Mouse (Mus musculus) embryonic facial prominence, embryonic 14.5 days (tissue): ENCODE measurements around the gene Iqcc. TPM values are rescaled to one million over a fixed set of nuclear protein-coding genes. Genes with fewer than 3 reads are reported as not detected.
A peak's percentile ranks its signal among the peaks of the same experiment; 100 is the strongest.

Experiments
- ATAC-seq: fragments of 200-750 bp; cut with Nextera tagmentation; 2 replicates; pipeline ENCODE4 v1.8.0; 2017; ENCODE audit warnings: low read depth, moderate number of reproducible peaks, moderate TSS enrichment
- DNase-seq: peaks from one replicate; pipeline ENCODE4 v3.0.0-alpha.2; 2015; ENCODE audit warnings: low spot score
- H3K27ac ChIP-seq: fragments of 300-500 bp; sonication (generic); replicated peaks from 2 replicates; pipeline ENCODE4 v1.5.1; 2014; ENCODE audit warnings: low read depth, mild to moderate bottlenecking, low read length, moderate library complexity
- H3K27me3 ChIP-seq: fragments of 300-500 bp; sonication (generic); replicated peaks from 2 replicates; pipeline ENCODE4 v1.6.1; 2014; ENCODE audit warnings: low read length; ENCODE audit not compliant: control insufficient read depth, insufficient read depth
- H3K36me3 ChIP-seq: fragments of 300-500 bp; sonication (generic); 2 replicates; pipeline ENCODE4 v1.6.1; 2014; ENCODE audit warnings: low read length, mixed read lengths; ENCODE audit not compliant: control insufficient read depth, insufficient read depth
- H3K4me1 ChIP-seq: fragments of 300-500 bp; sonication (generic); 2 replicates; pipeline ENCODE4 v1.6.1; 2014; ENCODE audit warnings: antibody characterized with exemption, low read length; ENCODE audit not compliant: control insufficient read depth, insufficient read depth
- H3K4me2 ChIP-seq: fragments of 300-500 bp; sonication (generic); 2 replicates; pipeline ENCODE4 v1.6.1; 2014; ENCODE audit warnings: low read depth, mild to moderate bottlenecking, low read length, moderate library complexity, mixed read lengths
- H3K4me3 ChIP-seq: fragments of 300-500 bp; sonication (generic); 2 replicates; pipeline ENCODE4 v1.5.1; 2014; ENCODE audit warnings: low read depth, mild to moderate bottlenecking, low read length
- H3K9ac ChIP-seq: fragments of 300-500 bp; sonication (generic); 2 replicates; pipeline ENCODE4 v1.6.1; 2014; ENCODE audit warnings: low read depth, mild to moderate bottlenecking, low read length, moderate library complexity, mixed read lengths
- H3K9me3 ChIP-seq: fragments of 300-500 bp; sonication (generic); 2 replicates; pipeline ENCODE4 v1.6.1; 2016; ENCODE audit warnings: low read length; ENCODE audit not compliant: control insufficient read depth
- WGBS: fragments of 180-500 bp; shearing (Covaris S2); extraction: QIAGEN DNeasy Blood & Tissue Kit; methylation state at CpG from one replicate; pipeline ENCODE4 v1.1.7; 2014; 5-methylcytosine and 5-hydroxymethylcytosine counted together
- polyA plus RNA-seq: library from polyadenylated mRNA; unstranded; fragments of >200 nt; fragmentation: Nextera tagmentation; extraction: Ambion mirVana; gene quantifications from 2 replicates; pipeline ENCODE4 v1.2.1, GENCODE M21; 2014

Iqcc gene
- 26.6 and 29.3 TPM in 2 replicates for polyA plus RNA-seq

- Histone ChIP-seq H3K27ac (peak within 1 kb of the TSS; percentile 92), H3K4me2 (peak within 1 kb of the TSS; percentile 61), H3K4me1 (peaks cover 11% of the 10 kb centered on the region; the same call in 1 of the 2 replicates), H3K36me3 (peaks cover 23% of the 10 kb centered on the region), H3K27me3 (no peaks in the 10 kb centered on the region), H3K4me3 (peak within 1 kb of the TSS; percentile 74), H3K9me3 (no peaks in the 10 kb centered on the region), H3K9ac (peak within 1 kb of the TSS; percentile 87)
- 4% methylated on average over 39 of the region's 44 CpGs for WGBS
- peak; percentile 98 for DNase-seq
- peak; percentile 94 for ATAC-seq
Measured at GRCm38 (mm10) chr4:129618786-129619691, at the start of gene Iqcc. Gene Iqcc, minus strand, starts transcription at chr4:129619099.

DNA sequence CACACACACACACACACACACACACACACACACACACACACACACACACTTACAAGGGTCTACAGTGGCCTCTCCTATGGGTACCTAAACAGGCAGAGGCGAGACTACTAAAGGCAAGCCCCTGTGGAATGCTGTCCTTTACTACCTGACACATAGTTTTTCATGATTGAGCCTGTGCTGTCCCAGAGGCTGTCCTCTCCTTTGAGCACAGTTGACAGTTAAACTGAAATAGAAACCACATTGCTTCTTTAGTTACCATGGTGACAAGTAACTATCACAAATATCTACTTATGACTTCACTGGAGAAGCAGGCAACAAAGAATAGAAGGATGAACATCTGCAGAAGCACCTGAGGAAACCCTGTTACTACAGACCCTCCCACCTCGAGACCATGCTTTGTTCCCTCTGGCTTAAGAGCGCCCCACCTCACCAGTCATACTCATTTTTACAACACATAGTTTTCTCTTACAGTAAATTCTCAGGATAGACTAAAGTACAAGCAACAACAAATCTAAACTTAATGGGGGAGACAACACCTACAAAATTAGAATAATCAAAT lies 43.4 kb upstream of the Iqcc start:
- no peaks in the 10 kb centered on the region for H3K4me1 ChIP-seq
- WGBS, result 70% methylated on average over 3 of the region's 3 CpGs
- H3K4me2 ChIP-seq, result no peak overlapping the region
- H3K9me3 ChIP-seq, result no peaks in the 10 kb centered on the region
- peak; percentile 60 for ATAC-seq
- no peak overlapping the region for H3K27ac ChIP-seq
- H3K36me3 ChIP-seq, result peaks cover 62% of the 10 kb centered on the region
- H3K27me3 ChIP-seq, result no peaks in the 10 kb centered on the region
- DNase-seq, result no peak
- H3K9ac ChIP-seq, result no peak overlapping the region
- no peak overlapping the region for H3K4me3 ChIP-seq

DNA sequence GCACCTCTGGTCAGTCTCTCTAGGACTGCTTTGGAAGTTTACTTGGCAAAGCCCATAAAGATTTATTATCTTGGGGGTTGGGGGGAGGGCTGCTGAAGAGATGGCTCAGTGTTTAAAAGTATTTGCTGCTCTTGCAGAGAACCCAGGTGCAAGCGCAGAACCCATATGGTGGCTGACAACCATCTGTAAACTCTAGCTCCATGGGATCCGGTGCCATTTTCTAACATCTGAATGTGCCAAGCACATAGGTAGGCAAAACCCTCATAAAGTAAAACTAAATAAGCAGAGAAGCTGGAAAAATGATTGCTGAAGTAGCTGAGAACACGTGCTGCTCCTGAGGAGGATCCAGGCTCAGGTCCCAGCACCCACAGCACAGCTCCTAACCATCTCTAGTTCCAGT lies 42.7 kb upstream of the Iqcc start:
- no peak for ATAC-seq
- Histone ChIP-seq H3K4me2 (no peak overlapping the region), H3K9ac (no peak overlapping the region), H3K9me3 (no peaks in the 10 kb centered on the region), H3K4me1 (no peaks in the 10 kb centered on the region), H3K36me3 (peaks cover 64% of the 10 kb centered on the region), H3K27me3 (no peaks in the 10 kb centered on the region), H3K27ac (no peak overlapping the region), H3K4me3 (no peak overlapping the region)
- WGBS, result 98% methylated on average over 3 of the region's 3 CpGs
- DNase-seq, result no peak

- WGBS, result 95% methylated on average over 14 of the region's 14 CpGs
- Histone ChIP-seq H3K9ac (no peak overlapping the region), H3K4me1 (no peaks in the 10 kb centered on the region), H3K9me3 (no peaks in the 10 kb centered on the region), H3K4me3 (no peak overlapping the region), H3K4me2 (no peak overlapping the region), H3K27me3 (no peaks in the 10 kb centered on the region), H3K27ac (no peak overlapping the region), H3K36me3 (peaks cover 96% of the 10 kb centered on the region)
- DNase-seq, result no peak
- ATAC-seq, result no peak
Measured at GRCm38 (mm10) chr4:129654770-129655169, 35.9 kb upstream of the Iqcc start.

GRCm38 (mm10) chr4:129650359-129650758 lies 31.5 kb upstream of the Iqcc start:
- no peak overlapping the region for H3K4me3 ChIP-seq
- 93% methylated on average over 8 of the region's 8 CpGs for WGBS
- no peak overlapping the region for H3K9ac ChIP-seq

DNA sequence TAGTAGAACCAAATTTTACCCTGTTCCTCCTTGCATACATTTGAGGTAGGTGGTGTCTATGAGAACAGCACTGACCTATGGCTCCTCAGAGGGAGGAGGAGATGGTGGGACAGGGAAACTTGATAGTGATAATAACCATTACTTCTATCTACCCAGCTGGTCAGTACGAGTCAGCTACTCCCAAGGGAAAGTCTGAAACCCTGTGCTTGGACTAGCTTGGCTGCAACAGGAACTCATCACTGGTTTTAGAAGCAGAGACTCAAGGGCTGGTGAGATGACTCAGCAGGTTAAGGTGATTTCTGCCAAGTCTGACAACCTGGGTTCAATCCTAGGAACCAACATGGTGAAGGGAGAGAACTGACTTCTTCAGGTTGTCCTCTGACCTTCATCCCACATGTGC lies 29.8 kb upstream of the Iqcc start:
- DNase-seq (no peak), ATAC-seq (no peak)
- Histone ChIP-seq H3K27me3 (no peaks in the 10 kb centered on the region), H3K4me1 (no peaks in the 10 kb centered on the region), H3K4me3 (no peak overlapping the region), H3K27ac (no peak overlapping the region), H3K36me3 (peaks cover 92% of the 10 kb centered on the region), H3K9me3 (no peaks in the 10 kb centered on the region), H3K9ac (no peak overlapping the region), H3K4me2 (no peak overlapping the region)
- 62% methylated on average over 1 of the region's 1 CpGs for WGBS

More at GRCm38 (mm10) chr4:129650359-129650758, 31.5 kb upstream of the Iqcc start:
- Histone ChIP-seq H3K27ac (no peak overlapping the region), H3K4me1 (no peaks in the 10 kb centered on the region), H3K9me3 (no peaks in the 10 kb centered on the region), H3K36me3 (peaks cover 96% of the 10 kb centered on the region), H3K4me2 (no peak overlapping the region), H3K27me3 (no peaks in the 10 kb centered on the region)
- no peak for ATAC-seq
- DNase-seq, result no peak

- Histone ChIP-seq H3K36me3 (peaks cover 61% of the 10 kb centered on the region), H3K9me3 (no peaks in the 10 kb centered on the region), H3K27me3 (no peaks in the 10 kb centered on the region), H3K4me1 (peaks cover 5% of the 10 kb centered on the region), H3K4me3 (no peak overlapping the region), H3K9ac (peak overlapping the region; percentile 10; the same call in 1 of the 2 replicates), H3K27ac (no peak overlapping the region), H3K4me2 (no peak overlapping the region)
- WGBS, result 92% methylated on average over 6 of the region's 6 CpGs
- ATAC-seq, result no peak
- no peak for DNase-seq
Measured at GRCm38 (mm10) chr4:129645204-129645603, 26.3 kb upstream of the Iqcc start.

GRCm38 (mm10) chr4:129641756-129642155 lies 22.9 kb upstream of the Iqcc start:
- ATAC-seq (no peak), DNase-seq (peak; percentile 60)
- peaks cover 52% of the 10 kb centered on the region for H3K36me3 ChIP-seq
- H3K27ac ChIP-seq, result peak overlapping the region; percentile 75
- H3K4me1 ChIP-seq, result peaks cover 21% of the 10 kb centered on the region
- 38% methylated on average over 5 of the region's 5 CpGs for WGBS
- peak overlapping the region; percentile 70 for H3K4me3 ChIP-seq
- peak overlapping the region; percentile 89 for H3K4me2 ChIP-seq
- peak overlapping the region; percentile 90; the same call in 1 of the 2 replicates for H3K9ac ChIP-seq
- no peaks in the 10 kb centered on the region for H3K9me3 ChIP-seq
- H3K27me3 ChIP-seq, result no peaks in the 10 kb centered on the region
